Mouse (Mus musculus) urinary bladder, postnatal 25 days (tissue): ENCODE results near the gene Capn7.

Source experiments
- DNase-seq: peaks from one replicate; pipeline ENCODE4 v3.0.0; 2022; ENCODE audit warnings: low spot score

The Capn7 gene

DNA sequence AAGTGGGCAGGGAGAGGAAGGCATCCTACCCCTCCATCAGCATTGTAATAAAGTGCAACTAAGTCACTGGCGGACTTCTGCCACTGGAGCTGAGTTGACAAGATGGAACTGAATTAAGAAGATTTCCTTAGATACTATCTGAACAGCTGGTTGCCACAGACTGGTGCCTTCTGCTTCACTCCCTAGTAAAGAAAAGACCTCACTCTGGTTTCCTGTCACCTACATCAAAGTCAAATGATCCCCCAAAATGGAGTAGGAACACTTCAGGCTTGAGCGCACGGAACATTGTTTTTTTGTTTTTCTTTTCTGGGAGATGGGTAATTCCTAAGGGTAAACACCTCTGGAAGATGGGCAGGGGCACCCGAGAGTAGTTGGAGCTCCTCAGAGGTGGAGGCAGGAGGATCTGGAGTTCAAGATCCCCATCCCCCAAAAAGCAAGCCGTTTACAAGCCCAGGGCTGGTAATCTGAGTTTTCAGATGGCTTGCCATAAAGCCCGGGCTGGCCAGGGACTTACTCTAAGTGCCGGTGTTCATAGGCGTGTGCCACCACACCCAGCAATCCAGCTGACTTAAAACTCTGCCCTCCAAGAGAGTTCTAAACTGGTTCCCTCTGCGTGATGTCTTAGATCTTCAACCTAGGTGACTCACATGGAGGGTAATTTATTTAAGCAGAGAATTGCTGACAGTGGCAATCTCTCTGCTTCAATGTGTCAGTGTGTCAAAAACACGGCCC, 78.0 kb downstream of the Capn7 start:
- DNase-seq = no peak

DNA sequence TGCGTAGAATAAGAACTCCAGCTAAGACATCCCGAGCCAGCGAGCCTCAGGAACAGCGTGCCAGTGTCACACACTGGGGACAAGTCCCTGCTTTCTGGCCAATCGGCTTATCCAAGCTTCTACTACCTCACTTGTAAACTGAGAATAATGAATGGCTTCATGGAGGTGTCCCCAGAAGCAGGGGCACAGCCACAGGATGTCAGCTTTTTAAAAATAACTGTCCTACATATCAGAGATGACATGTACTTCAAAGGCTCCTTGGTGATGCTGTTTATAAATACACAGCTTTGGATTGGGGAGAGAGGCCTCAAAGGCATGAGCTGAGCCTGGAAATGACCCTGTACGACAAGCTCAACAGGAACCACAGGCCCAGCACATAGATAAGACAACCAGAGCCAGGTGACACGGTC, 78.5 kb downstream of the Capn7 start:
- DNase-seq = no peak

GRCm38 (mm10) chr14:31416411-31416810, 80.0 kb downstream of the Capn7 start:
- no peak for DNase-seq

GRCm38 (mm10) chr14:31416835-31417549, 80.6 kb downstream of the Capn7 start:
- no peak for DNase-seq

GRCm38 (mm10) chr14:31419279-31419678, 82.8 kb downstream of the Capn7 start:
- no peak for DNase-seq

GRCm38 (mm10) chr14:31420135-31420534, 83.7 kb downstream of the Capn7 start:
- no peak for DNase-seq

- DNase-seq = no peak
Observed at GRCm38 (mm10) chr14:31420562-31420961, 84.1 kb downstream of the Capn7 start.

DNA sequence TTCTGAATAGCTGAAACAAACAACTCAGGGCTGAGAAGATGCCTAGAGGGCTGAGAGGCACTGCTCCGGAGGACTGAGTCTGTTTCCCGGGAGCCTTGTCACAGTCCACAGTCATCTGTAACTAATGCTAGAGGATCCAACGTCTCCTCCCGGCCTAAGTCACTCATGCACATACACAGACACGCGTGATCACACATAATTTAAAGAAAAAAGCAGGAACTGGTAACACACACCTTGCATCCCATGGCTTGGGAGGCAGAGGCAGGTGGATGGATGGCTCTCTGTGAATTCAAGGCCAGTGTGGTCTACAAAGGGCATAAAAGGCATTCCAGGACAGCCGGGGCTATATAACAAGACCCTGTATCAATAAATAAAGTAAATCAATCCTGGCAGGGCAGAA, 84.5 kb downstream of the Capn7 start:
- no peak for DNase-seq
